Mouse (Mus musculus): ENCODE measurements around the gene Saa2.
"Not testable (repeated sequence)": the region's sequence is repeated elsewhere in the genome, so short reads cannot be mapped to it uniquely, and the experiment has no call there.

The Saa2 gene

DNA sequence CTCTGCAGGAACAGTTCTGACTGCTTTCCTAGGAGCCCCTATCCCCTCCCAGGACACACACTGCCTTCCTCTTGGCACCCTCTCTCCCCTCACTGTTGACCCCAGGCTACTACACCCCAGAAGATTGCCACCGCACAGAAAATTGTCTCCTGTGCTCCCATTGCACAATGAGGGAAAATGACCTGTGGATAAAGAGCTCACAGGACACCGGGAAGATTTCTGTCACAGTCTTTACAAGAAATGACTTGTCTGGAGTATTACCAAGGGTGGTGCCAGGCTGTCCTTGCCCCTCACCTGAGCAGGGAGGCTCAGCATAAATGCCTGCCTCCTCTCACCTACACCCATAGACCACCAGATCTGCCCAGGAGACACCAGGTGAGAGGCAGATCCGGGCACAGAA lies at the start of gene Saa2:
Gene Saa2 (plus strand): TSS at position 301 of the 400 bp plus-strand sequence.
- no peak for DNase-seq (ENCODE audit: extremely low read depth, low read depth, low spot score)

DNA sequence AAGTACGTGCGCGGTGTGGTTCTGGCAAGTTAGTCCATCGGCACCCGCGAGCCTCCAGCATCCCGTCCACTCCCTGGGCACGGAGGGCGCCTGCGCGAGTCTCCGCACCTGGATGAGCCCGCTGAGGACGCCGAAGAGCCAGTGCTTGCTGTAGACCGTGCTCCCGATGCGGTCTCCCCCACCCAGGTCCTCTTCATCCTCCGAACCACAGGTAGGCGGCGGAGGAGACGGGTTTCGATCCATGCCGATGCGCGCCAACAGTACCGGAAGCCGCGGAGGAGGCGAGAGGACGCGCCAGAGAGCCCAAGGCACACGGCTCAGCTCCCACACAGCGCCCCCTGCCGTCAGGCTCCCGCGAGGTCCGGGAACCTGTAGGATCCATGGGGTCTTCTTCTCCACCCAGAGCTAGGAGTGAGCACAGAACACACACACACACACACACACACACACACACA lies 41.2 kb upstream of the Saa2 start, which contains the start of gene Saal1:
Gene Saal1 (minus strand): TSS at position 291 of the 455 bp plus-strand sequence.
- no peak for DNase-seq (ENCODE audit: extremely low read depth, low read depth, low spot score)

DNA sequence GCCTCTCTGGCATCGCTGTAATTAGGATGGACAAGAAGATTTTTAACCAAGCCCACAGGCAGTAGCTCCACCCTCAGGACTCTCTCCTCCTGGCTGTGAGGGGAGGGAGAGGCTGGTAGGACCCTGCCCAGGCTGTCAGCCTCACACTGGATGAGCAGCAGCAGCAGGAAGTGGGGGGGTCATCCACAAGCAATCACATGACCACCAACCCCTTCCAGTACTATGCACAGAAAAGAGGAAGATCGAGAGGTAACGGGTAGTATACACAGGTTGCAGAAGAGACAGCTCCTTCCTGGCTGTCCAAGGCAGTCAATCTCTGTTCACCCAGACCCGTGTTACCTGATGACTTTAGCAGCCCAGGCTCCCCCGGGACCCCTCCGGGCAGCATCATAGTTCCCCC lies 39.3 kb upstream of the Saa2 start:
- DNase-seq (ENCODE audit: extremely low read depth, low read depth, low spot score): no peak

DNA sequence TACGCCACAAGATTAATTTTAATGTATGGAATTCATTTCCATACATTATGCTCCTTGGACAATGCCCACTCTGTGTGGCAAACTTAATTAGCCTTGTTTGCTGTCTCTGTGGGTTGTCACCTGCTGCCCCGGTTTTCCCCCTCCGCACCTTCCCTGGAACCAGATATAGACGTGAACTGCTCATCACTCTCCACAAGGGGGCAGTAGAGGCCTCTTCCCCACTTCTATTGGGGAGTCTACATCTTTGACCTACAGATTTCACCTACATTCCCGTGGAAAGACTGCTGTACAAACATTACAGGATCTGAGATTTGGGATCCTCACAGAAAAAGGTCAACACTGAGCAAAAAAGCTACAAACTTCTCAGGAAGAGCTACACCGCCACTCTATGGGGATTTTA lies 37.1 kb upstream of the Saa2 start:
- DNase-seq (ENCODE audit: extremely low read depth, low read depth, low spot score): no peak

DNA sequence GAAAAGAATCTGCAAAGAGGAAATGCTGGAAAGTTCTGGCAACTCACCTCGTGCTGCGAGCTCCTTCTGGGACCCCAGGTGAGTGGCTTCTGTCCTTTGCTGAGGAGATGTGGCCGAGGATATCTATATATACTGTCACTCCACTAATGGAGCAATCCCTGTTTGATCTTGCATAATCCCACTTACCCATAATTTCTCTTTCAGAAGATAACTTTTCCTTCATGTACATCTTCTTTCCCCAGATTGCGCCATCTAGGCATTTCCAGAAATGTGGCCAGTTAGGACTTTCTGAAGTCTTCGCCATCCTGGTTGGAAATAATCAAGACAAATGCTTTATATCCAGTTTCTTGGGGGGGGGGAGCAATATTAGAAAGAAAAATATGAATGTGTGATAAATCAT lies 36.0 kb upstream of the Saa2 start, which contains the start of gene Saa3:
Gene Saa3 (minus strand): TSS at position 101 of the 400 bp plus-strand sequence.
- DNase-seq (ENCODE audit: extremely low read depth, low read depth, low spot score): no peak

DNA sequence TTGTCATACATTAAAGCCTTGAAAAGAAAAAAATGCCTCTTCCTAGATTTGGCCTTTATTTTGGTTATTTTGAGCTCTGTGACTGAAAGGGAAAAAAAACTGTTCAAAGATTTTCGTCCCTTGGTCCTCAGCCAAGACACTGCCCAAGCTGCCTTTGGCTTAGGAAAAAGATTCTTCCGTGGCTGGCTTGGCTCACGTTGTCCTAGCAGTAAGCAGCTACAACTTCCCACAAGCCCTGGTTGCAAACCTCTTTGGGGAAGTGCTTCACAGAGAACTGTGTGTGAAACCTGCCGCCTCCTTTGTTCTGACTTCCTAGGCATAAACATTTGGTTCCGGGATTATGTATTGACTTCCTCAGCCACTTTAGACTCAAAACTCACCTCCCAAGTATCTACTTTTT lies 34.7 kb upstream of the Saa2 start:
- DNase-seq (ENCODE audit: extremely low read depth, low read depth, low spot score): no peak

DNA sequence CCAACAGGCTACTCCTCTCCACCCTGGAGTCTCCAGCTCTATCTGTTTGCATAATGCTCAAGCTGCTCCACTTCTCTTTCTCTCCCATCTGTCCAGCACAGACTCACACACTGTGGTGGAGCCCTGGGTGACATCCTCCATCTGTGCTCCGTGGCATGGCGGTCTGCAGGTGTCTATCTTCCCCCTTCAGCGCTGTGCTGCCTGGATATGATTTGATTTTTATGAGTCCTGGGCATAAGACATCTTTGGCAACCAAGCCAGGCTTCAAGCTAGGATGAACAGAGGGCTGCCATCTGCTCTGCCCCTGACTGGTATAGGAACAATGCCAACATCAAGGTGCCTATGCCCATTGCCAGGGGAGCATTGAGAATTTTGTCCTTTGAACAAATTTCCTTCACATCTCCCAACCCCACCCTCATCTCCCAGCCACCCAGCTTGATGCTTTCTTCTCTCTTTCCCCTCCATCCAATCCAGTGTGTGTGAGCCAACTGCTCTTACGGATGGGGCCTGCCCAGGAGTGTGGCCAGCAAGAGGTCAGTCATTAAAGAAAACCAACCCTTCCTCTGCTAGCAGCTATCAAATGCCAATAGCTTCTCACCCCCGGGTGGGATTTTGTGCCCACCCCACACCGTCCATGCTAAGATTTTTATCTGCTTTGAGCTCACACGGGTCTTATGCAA lies 32.9 kb upstream of the Saa2 start:
- DNase-seq (ENCODE audit: extremely low read depth, low read depth, low spot score): no peak

DNA sequence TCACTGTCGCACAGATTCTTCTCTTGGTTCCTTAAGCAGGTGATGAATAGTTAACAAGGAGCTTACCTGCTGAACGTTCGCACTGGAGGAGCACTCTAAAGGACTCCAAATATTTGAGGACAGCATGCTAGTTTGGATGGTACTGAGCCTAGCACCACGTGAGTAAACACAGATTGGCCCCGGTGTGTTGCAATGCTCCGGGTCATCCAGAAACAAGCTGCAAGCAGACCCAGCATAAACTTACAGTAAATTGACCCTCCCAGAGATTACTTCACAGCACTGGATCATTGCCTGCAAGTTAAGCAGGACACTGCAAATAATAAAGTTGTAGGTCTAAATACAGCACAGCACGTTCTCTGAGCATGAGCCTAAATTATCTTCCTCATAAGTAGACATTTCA lies 32.1 kb upstream of the Saa2 start:
- DNase-seq (ENCODE audit: extremely low read depth, low read depth, low spot score): peak; percentile 79

DNA sequence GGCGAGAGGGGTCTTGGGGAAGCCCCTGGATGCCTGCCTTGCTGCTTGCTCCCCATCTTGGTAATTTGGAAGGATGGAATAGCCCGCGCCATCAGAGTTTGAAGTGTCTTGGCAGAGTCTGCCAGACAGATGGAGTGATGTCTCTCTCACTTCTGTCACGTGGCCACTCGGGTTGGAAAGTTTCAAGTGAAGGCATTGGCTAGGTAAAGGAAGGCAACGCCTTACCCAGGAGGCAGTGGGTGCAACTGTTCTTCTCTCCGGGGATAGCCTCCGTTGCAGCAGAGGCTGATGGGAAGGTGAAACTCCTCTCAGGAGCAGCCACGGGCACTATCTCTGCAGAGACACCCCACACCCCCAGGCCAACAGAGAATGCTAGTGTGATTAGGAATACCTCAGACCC lies 31.1 kb upstream of the Saa2 start:
- no peak for DNase-seq (ENCODE audit: extremely low read depth, low read depth, low spot score)

DNA sequence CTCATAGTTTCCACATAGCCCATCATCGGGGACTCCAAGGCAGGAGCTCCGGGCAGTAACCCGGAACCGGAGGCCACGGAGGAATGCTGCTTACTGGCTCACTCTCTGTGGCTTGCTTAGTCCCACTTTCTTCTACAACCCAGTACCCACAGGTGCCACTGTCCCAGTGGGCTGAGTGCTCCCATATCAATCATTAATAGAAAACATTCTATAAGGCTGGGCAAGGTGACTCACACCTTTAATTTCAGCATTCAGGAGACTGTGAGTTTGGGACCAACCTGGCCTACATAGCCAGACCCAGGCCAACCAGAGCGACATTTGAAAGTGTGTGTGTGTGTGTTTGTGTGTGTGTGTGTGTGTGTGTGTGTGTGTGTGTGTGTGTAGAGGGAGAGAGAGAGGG lies 28.2 kb upstream of the Saa2 start:
- DNase-seq (ENCODE audit: extremely low read depth, low read depth, low spot score): no peak

DNA sequence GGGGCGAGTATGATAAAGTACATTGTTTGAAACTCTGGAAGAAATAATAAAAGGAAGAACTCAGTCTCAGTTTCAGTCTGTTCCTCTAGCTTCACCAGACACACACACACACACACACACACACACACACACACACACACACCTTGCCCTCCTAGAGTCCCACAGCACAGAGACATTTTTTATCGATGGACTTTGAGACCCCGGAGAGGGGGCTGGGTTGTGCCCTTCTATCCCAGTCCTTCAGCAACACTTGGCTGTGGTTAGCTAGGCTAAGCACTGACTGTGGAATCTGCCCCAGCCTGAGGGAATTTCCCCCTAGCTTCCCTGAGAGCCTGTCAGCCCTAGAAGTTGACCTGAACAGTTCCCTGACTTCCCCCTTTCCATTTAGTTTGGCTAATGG lies 27.7 kb upstream of the Saa2 start:
- DNase-seq (ENCODE audit: extremely low read depth, low read depth, low spot score): no peak

DNA sequence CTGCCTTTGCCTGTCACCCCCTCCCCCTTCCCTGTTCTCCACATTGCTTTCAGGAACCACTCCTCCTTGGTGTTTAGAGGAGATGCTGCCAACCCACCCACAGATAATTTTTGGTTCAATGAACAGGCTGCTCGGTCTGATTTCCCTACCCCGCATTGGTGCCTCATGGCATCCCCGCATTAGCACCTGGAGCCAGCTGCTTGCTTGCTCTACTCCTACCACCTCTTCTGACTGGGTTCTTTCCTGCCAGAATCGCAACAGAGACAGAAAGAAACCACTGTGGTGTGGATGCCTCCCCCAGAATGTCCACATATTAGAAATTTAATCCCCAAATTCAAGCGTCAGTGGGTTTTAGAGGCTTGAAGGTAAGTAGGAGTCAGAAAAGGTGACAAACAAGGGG lies 27.2 kb upstream of the Saa2 start:
- DNase-seq (ENCODE audit: extremely low read depth, low read depth, low spot score): no peak

DNA sequence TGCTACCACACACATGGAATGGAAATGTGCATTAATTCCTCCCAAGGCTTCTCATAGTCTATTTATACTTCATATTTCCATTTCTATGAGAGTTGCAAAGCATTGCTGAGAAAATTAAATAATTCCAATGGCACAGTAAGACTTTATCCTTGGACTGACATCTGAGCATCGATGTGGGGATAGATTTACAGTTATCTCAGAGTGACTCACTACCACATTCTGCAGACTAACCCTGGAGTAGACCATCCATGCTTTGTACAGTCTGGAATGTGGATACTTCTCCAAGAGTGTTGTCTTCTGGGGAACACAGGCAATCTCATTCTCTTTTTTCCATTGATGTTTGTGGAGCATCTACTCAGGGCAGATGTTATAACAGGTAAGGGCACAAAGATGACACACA lies 24.0 kb upstream of the Saa2 start:
- DNase-seq (ENCODE audit: extremely low read depth, low read depth, low spot score): no peak

DNA sequence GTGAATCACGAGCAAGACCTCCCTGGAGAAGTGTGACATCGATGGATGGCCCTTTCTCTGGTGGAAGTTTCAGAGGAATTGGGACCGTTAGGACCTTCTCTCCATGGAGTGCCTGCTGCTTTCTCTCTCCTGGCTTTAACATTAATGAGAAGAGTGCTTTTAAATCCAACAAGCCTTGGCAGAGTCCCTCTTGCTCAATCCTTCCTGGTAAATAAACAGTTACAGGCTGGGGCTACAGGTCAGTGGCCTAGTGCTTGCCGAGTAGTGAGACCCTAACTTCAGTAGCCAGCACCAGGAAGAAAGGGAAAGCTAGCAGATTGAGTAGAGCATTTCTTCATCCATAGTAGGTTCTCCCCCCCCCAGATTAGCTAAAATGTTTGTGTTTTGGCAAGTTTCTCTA lies 19.1 kb upstream of the Saa2 start, which contains the start of gene Saa4:
Gene Saa4 (minus strand): TSS at position 146 of the 400 bp plus-strand sequence.
- no peak for DNase-seq (ENCODE audit: extremely low read depth, low read depth, low spot score)

DNA sequence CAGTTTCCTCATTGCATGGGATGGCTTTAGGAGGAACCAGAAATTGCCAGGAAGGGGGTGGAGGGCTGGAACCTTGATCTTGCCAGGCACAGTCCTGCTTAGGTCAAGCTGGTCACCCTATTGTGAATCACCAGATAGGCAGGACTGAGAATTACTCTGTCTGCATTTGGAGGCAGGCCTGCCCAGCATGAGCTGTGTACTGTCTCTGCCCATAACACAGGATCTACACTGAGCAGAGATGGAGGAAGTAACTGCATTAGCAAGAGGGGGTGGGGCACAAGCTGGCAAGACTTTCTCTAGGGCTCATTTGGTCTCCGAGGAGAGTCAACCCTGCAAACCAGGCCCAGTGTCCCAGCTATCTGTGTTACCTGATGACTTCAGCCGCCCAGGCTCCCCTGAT lies 16.6 kb upstream of the Saa2 start:
- DNase-seq (ENCODE audit: extremely low read depth, low read depth, low spot score): no peak

DNA sequence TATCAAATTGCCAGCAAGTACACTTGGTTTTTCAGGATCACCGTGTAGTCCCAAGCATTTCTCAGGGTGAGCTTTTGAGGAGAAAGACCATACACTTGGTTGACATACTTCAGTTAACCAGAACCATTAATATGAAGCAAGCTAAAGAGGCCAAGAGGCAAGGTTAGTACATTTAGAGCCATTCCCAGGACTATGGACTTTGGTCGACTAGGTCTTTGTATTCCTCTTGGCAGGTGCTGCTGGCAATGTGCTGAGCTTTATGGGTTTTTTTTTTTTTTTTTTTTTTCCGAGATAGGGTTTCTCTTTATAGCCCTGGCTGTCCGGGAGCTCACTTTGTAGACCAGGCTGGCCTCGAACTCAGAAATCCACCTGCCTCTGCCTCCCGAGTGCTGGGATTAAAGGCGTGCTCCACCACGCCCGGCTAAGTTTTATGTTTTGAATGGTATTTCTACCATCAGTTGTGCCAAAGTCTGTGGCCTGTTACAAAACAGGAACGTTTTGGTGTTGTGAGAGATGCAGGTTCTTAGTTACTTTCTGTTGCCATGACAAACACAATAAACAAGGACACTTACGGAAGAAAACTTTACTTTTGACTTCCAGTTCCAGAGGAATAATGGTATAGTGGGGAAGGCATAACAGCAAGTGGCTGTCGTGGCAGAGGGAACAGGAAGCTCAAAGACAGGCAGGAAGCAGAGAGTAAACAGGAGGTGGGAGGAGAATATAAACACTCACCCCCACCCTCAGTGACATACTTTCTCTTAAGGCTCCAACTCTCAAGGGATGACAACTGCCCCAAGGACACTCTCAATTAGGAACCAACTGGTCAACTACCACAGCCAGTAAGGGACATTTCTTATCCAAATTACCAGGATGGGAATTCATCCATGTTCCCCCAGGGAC lies 12.8 kb upstream of the Saa2 start:
- DNase-seq (ENCODE audit: extremely low read depth, low read depth, low spot score): no peak

DNA sequence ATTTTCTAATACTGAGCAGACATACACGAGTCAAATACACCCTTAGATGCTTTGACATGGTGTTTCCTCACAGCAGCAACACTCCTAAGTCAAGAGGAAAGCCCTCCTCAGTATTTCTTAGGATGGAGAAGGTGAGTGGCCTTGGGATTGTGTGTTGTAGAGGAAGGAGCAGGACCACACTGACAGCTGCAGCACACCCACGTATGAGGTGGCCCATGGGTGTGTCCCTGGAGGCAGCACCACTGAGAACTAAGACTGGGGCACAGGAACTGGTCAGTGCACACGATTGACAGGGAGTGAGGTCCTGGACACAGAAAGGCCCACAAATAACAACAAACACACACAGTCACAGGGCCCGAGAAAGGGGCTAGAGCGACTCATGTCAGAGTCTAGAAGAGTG lies 11.5 kb upstream of the Saa2 start:
- not testable (repeated sequence) for DNase-seq (ENCODE audit: extremely low read depth, low read depth, low spot score)

DNA sequence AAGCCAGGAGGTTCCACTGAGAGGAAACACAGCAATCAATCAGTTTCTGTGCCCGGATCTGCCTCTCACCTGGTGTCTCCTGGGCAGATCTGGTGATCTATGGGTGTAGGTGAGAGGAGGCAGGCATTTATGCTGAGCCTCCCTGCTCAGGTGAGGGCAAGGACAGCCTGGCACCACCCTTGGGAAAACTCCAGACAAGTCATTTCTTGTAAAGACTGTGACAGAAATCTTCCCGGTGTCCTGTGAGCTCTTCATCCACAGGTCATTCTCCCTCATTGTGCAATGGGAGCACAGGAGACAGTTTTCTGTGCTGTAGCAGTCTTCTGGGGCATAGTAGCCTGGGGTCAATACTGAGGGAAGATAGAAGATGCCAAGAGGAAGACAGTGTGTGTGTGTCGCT lies 8.7 kb upstream of the Saa2 start, which contains the start of gene Saa1:
Gene Saa1 (minus strand): TSS at position 101 of the 400 bp plus-strand sequence.
- DNase-seq (ENCODE audit: extremely low read depth, low read depth, low spot score): peak; percentile 47

DNA sequence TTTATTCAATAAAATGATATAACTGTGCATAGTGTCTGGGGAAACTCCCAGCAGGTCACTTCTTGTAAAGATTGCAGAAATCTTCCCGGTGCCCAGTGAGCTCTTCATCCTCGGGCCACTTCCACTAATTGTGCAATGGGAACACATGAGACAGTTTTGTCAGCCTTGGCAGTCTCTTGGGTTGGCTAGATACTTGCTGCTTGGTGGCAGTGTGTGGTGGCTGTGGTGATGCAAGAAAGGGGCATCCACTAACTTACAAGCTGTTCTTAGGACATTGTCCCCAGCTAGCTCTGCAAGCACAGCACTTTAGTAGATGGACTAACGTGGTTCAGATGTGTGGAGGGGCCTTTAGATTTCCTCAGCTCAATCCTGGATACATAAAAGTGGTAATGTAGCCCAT lies 5.8 kb upstream of the Saa2 start:
- peak; percentile 88 for DNase-seq (ENCODE audit: extremely low read depth, low read depth, low spot score)

DNA sequence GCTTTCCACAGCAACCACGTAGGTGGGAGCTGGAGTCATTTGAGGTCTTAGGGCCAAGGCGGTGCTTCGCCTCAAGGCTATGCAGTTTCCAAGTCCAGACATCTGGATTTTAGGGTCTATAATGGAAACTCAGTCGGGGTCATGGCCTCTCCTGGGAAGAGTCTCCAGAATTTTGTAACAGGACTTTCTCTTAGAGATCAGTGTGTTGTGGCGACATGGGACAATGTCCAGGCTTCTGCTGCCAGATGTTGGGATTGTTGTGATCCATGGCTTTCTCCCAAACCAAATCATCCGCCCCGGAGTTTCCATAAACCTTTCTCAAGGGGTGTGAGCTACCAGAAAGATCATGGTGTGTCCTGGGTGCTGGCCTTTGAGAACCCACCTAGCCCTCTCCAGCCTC lies 5.2 kb upstream of the Saa2 start:
- peak; percentile 68 for DNase-seq (ENCODE audit: extremely low read depth, low read depth, low spot score)

DNA sequence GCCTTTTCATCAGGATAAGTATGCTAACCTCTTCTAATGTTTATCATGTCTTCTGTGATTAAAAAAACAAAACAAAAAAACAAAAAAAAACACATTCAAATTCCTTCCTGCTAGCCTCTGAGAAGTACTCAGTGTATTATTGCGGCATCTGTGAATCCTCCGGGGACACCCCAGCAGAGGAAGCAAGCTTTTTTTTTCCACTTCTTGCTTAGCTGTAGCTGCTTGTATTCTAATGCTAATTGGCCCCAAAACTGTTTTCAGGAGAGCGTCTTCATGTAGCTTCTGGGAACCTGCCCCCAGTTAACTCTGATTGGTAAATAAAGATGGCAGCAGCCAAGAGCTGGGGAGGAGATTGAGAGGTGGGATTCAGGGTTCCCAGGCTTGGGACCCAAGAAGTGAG lies 3.1 kb upstream of the Saa2 start:
- no peak for DNase-seq (ENCODE audit: extremely low read depth, low read depth, low spot score)

Data from fat pad, adult 2 months (tissue).